Mouse (Mus musculus) testis, postnatal 14 days (tissue): ENCODE data around the gene Olfr1143.

Source experiments
- DNase-seq: peaks from one replicate; pipeline ENCODE4 v3.0.0; 2021; ENCODE audit warnings: low spot score

Gene Olfr1143

GRCm38 (mm10) chr2:87800292-87800691 lies at the start of gene Olfr1143:
TSS of gene Olfr1143 (plus strand) at chr2:87800592.
- no peak for DNase-seq

- DNase-seq = no peak
Measured at GRCm38 (mm10) chr2:87753891-87754290, 46.5 kb upstream of the Olfr1143 start, which contains the start of gene Olfr1141. TSS of gene Olfr1141 (minus strand) at chr2:87753991.

- DNase-seq = no peak
Measured at GRCm38 (mm10) chr2:87776143-87776542, 24.2 kb upstream of the Olfr1143 start.

GRCm38 (mm10) chr2:87779183-87779582 lies 21.2 kb upstream of the Olfr1143 start, which contains the start of gene Olfr152:
TSS of gene Olfr152 (plus strand) at chr2:87779483.
- no peak for DNase-seq

- no peak for DNase-seq
Measured at GRCm38 (mm10) chr2:87809522-87809921, 9.1 kb downstream of the Olfr1143 start, which contains the start of gene Olfr1145. TSS of gene Olfr1145 (plus strand) at chr2:87809822.

GRCm38 (mm10) chr2:87830233-87830632 lies 29.8 kb downstream of the Olfr1143 start, which contains the start of gene Olfr1148:
TSS of gene Olfr1148 (plus strand) at chr2:87830533.
- no peak for DNase-seq

- no peak for DNase-seq
Measured at GRCm38 (mm10) chr2:87843693-87844092, 43.3 kb downstream of the Olfr1143 start, which contains the start of gene Olfr1150-ps1. TSS of gene Olfr1150-ps1 (plus strand) at chr2:87843993.
